Mouse (Mus musculus) E14TG2a.4 (cell line): ENCODE results near the gene Flywch1.

ENCODE experiments used
- CTCF ChIP-seq: conservative IDR thresholded peaks from 2 replicates; pipeline ENCODE4 v1.5.1; 2014; ENCODE audit warnings: low read length
- NANOG ChIP-seq: IDR thresholded peaks from 2 replicates; pipeline ENCODE4 v1.6.1; 2014; ENCODE audit warnings: borderline replicate concordance, low read length, mixed read lengths

GRCm38 (mm10) chr17:23730441-23730840 is 41.0 kb downstream of the Flywch1 start:
- TF ChIP-seq CTCF (no peak), NANOG (no peak)
